Mouse (Mus musculus) brain, embryonic 14.5 days (tissue): ENCODE results near the gene Mob3a.

Source experiments
- CTCF ChIP-seq: fragments of 200-500 bp; IDR thresholded peaks from 2 replicates; pipeline ENCODE4 v1.5.1; 2012; ENCODE audit warnings: inconsistent platforms, mild to moderate bottlenecking, moderate library complexity, borderline replicate concordance; ENCODE audit not compliant: insufficient read depth, insufficient read length; ENCODE audit errors: extremely low read depth
- POLR2A ChIP-seq: fragments of 200-500 bp; IDR thresholded peaks from 2 replicates; pipeline ENCODE4 v1.6.1; 2012; ENCODE audit warnings: mild to moderate bottlenecking, inconsistent platforms, borderline replicate concordance; ENCODE audit not compliant: poor library complexity, insufficient read depth, insufficient read length, severe bottlenecking; ENCODE audit errors: extremely low read depth

GRCm38 (mm10) chr10:80694159-80694938, 7.4 kb downstream of the Mob3a start:
- TF ChIP-seq POLR2A (no peak), CTCF (no peak)
